Mouse (Mus musculus): ENCODE data around the gene Unc45a. TPM values are rescaled to one million over a fixed set of nuclear protein-coding genes. Genes with fewer than 3 reads are reported as not detected.

The Unc45a gene
- total and polyA plus RNA-seq, 3 experiments: 7.9 to 21.8 (median 16.8) TPM

- H3K9ac ChIP-seq (ENCODE audit: insufficient read depth, low read depth): no peak overlapping the region
- no peak overlapping the region for H3K27ac ChIP-seq (ENCODE audit: insufficient read depth, low read depth)
- H3K4me3 ChIP-seq (replicated peaks in 1 of 3; ENCODE audit: low read depth in 2 of 3, low read length in 2 of 3, poor library complexity in 1 of 3): no peak overlapping the region
- H3K27me3 ChIP-seq (replicated peaks): no peaks in the 10 kb centered on the region
- no peak for DNase-seq (ENCODE audit: extremely low read depth)
- no peaks in the 10 kb centered on the region for H3K79me2 ChIP-seq (replicated peaks; ENCODE audit: control insufficient read depth, extremely low read depth, insufficient read depth, poor library complexity, severe bottlenecking)
- in situ Hi-C loops (cut with MboI; ENCODE audit: low pct_ligation_motif_present, low pct_unique_long_range_greater_than_20kb, low sequenced_read_pairs) (no loop called here), dilution Hi-C loops (cut with MboI; ENCODE audit: extremely low pct_ligation_motif_present, extremely low pct_unique_long_range_greater_than_20kb, low sequenced_read_pairs) (no loop called here)
- no peaks in the 10 kb centered on the region for H3K4me1 ChIP-seq (ENCODE audit: control insufficient read depth in 1 of 2, insufficient read depth in 2 of 2)
- no peak for TF ChIP-seq ZMIZ1 (IDR thresholded peaks at IDR 0.05; ENCODE audit: low read depth, low read length)
- TF ChIP-seq PAX5 (IDR thresholded peaks at IDR 0.05; ENCODE audit: low read length): no peak
- no peak for TF ChIP-seq USF1 (IDR thresholded peaks at IDR 0.05; ENCODE audit: low read depth, low read length)
- no peak for TF ChIP-seq MAZ (IDR thresholded peaks at IDR 0.05; ENCODE audit: low read depth, low read length)
- no peak for TF ChIP-seq ETS1 (conservative IDR thresholded peaks at IDR 0.05; ENCODE audit: low read depth, low read length)
- no peak for TF ChIP-seq CHD1 (IDR thresholded peaks at IDR 0.05; ENCODE audit: low read depth, low read length)
- no peak for TF ChIP-seq POLR2AphosphoS2 (IDR thresholded peaks at IDR 0.05; ENCODE audit: low read depth, low read length)
- no peak for TF ChIP-seq ELF1 (IDR thresholded peaks at IDR 0.05; ENCODE audit: low read depth, low read length)
- H3K4me2 ChIP-seq (ENCODE audit: insufficient read depth, low read depth, poor library complexity, severe bottlenecking): no peak overlapping the region
- H3K36me3 ChIP-seq (replicated peaks in 1 of 2; ENCODE audit: control insufficient read depth in 1 of 2, insufficient read depth in 1 of 2, low read length in 1 of 2): peaks cover 54 to 92% of the 10 kb centered on the region in 2 experiments
- H3K9me3 ChIP-seq (replicated peaks; ENCODE audit: low read length): no peaks in the 10 kb centered on the region
These were observed 56.4 kb downstream of the Unc45a start for GRCm38 (mm10) chr7:80284391-80284790.

- Histone ChIP-seq H3K79me2 (replicated peaks; ENCODE audit: control insufficient read depth, extremely low read depth, insufficient read depth, poor library complexity, severe bottlenecking) (no peaks in the 10 kb centered on the region), H3K27ac (ENCODE audit: insufficient read depth, low read depth) (no peak overlapping the region), H3K9me3 (replicated peaks; ENCODE audit: low read length) (no peaks in the 10 kb centered on the region), H3K4me3 (replicated peaks in 1 of 3; ENCODE audit: low read depth in 2 of 3, low read length in 2 of 3, poor library complexity in 1 of 3) (no peak overlapping the region), H3K27me3 (replicated peaks) (no peaks in the 10 kb centered on the region), H3K4me1 (ENCODE audit: control insufficient read depth in 1 of 2, insufficient read depth in 2 of 2) (no peaks in the 10 kb centered on the region), H3K4me2 (ENCODE audit: insufficient read depth, low read depth, poor library complexity, severe bottlenecking) (no peak overlapping the region), H3K36me3 (replicated peaks in 1 of 2; ENCODE audit: control insufficient read depth in 1 of 2, insufficient read depth in 1 of 2, low read length in 1 of 2) (peaks cover 57 to 95% of the 10 kb centered on the region in 2 experiments), H3K9ac (ENCODE audit: insufficient read depth, low read depth) (no peak overlapping the region)
- in situ Hi-C loops (cut with MboI; ENCODE audit: low pct_ligation_motif_present, low pct_unique_long_range_greater_than_20kb, low sequenced_read_pairs): no loop called here
- DNase-seq (ENCODE audit: extremely low read depth): no peak
- dilution Hi-C loops (cut with MboI; ENCODE audit: extremely low pct_ligation_motif_present, extremely low pct_unique_long_range_greater_than_20kb, low sequenced_read_pairs): no loop called here
- TF ChIP-seq USF2 (conservative IDR thresholded peaks at IDR 0.05; ENCODE audit: low read depth, low read length) (no peak), JUN (IDR thresholded peaks at IDR 0.05; ENCODE audit: insufficient read depth, low read depth, low read length) (no peak), KAT2A (IDR thresholded peaks at IDR 0.05; ENCODE audit: insufficient replicate concordance, low read length) (no peak), MAX (IDR thresholded peaks at IDR 0.05; ENCODE audit: low read length) (no peak)
These were observed 57.4 kb downstream of the Unc45a start for GRCm38 (mm10) chr7:80283226-80283918.

GRCm38 (mm10) chr7:80281646-80282045, 59.2 kb downstream of the Unc45a start:
- Histone ChIP-seq H3K79me2 (replicated peaks; ENCODE audit: control insufficient read depth, extremely low read depth, insufficient read depth, poor library complexity, severe bottlenecking) (no peaks in the 10 kb centered on the region), H3K27ac (ENCODE audit: insufficient read depth, low read depth) (no peak overlapping the region), H3K36me3 (replicated peaks in 1 of 2; ENCODE audit: control insufficient read depth in 1 of 2, insufficient read depth in 1 of 2, low read length in 1 of 2) (peaks cover 49 to 95% of the 10 kb centered on the region in 2 experiments), H3K4me2 (ENCODE audit: insufficient read depth, low read depth, poor library complexity, severe bottlenecking) (no peak overlapping the region), H3K4me3 (replicated peaks in 1 of 3; ENCODE audit: low read depth in 2 of 3, low read length in 2 of 3, poor library complexity in 1 of 3) (no peak overlapping the region), H3K9me3 (replicated peaks; ENCODE audit: low read length) (no peaks in the 10 kb centered on the region), H3K27me3 (replicated peaks) (no peaks in the 10 kb centered on the region), H3K9ac (ENCODE audit: insufficient read depth, low read depth) (no peak overlapping the region), H3K4me1 (ENCODE audit: control insufficient read depth in 1 of 2, insufficient read depth in 2 of 2) (no peaks in the 10 kb centered on the region)
- no peak for TF ChIP-seq SIN3A (IDR thresholded peaks at IDR 0.05; ENCODE audit: low read length)
- in situ Hi-C loops (cut with MboI; ENCODE audit: low pct_ligation_motif_present, low pct_unique_long_range_greater_than_20kb, low sequenced_read_pairs): no loop called here
- dilution Hi-C loops (cut with MboI; ENCODE audit: extremely low pct_ligation_motif_present, extremely low pct_unique_long_range_greater_than_20kb, low sequenced_read_pairs): no loop called here
- DNase-seq (ENCODE audit: extremely low read depth): no peak
